In the genomic region with DNA sequence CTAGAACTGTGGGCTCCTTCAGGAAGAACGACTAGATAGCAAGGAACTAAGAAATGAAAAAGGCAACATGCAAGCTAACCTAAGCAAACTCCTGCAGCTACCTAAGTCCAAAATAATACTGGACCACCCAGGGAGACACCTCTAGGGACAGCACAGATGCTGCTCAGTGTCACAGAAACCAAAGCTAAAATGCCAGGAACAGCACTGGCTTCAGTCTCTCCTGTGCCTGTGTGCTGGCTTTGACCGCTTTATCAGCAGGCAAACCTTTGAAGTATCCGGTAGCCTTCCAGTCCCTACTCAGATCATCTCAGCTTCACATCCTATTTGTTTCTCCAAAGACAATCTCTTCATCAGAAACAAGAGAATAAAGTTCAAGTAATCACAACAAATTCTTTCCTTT, we compare ENCODE assay signal across 29 mouse cellular contexts.
"Had no signal": no experiment of that assay in that cellular context is flagged by ENCODE, and none has a peak within 500 bp of the region (broad histone marks: within the 10 kb centered on the region; RNA-seq: fewer than 3 reads in every experiment).

No protein-coding gene starts in this region.

- ATAC-seq: liver, embryonic 12.5 days; liver, postnatal 0 days; lung, postnatal 0 days; midbrain, embryonic 13.5 days; midbrain, embryonic 15.5 days; midbrain, embryonic 16.5 days had no signal

- H3K27me3 ChIP-seq: limb, embryonic 12.5 days; limb, embryonic 13.5 days; limb, embryonic 15.5 days; liver, embryonic 12.5 days; liver, embryonic 13.5 days; liver, embryonic 15.5 days; lung, embryonic 15.5 days; megakaryocyte, embryonic 14.5 days; midbrain, embryonic 12.5 days; midbrain, embryonic 13.5 days; midbrain, embryonic 15.5 days; neural tube, embryonic 12.5 days had no signal

- H3K4me3 ChIP-seq: limb, embryonic 10.5 days; limb, embryonic 12.5 days; limb, embryonic 13.5 days; limb, embryonic 15.5 days; liver, embryonic 12.5 days; liver, embryonic 13.5 days; liver, embryonic 15.5 days; lung, embryonic 15.5 days; megakaryocyte, embryonic 14.5 days; midbrain, embryonic 10.5 days; midbrain, embryonic 12.5 days; midbrain, embryonic 13.5 days; midbrain, embryonic 15.5 days; myocyte; neural tube, embryonic 12.5 days had no signal

- H3K4me1 ChIP-seq: limb, embryonic 10.5 days; liver, embryonic 12.5 days; liver, embryonic 13.5 days; liver, embryonic 15.5 days; lung, embryonic 15.5 days; midbrain, embryonic 10.5 days; midbrain, embryonic 12.5 days; midbrain, embryonic 13.5 days; midbrain, embryonic 15.5 days; neural tube, embryonic 12.5 days had no signal

- H3K9ac ChIP-seq: limb, embryonic 12.5 days; limb, embryonic 13.5 days; limb, embryonic 15.5 days; liver, embryonic 12.5 days; liver, embryonic 13.5 days; liver, embryonic 14.5 days; liver, embryonic 15.5 days; liver, postnatal 0 days; lung, embryonic 14.5 days; lung, embryonic 15.5 days; midbrain, embryonic 12.5 days; midbrain, embryonic 13.5 days; midbrain, embryonic 15.5 days; neural tube, embryonic 12.5 days had no signal

- H3K36me3 ChIP-seq: limb, embryonic 10.5 days; limb, embryonic 12.5 days; limb, embryonic 15.5 days; liver, embryonic 12.5 days; liver, embryonic 13.5 days; liver, embryonic 15.5 days; lung, embryonic 15.5 days; midbrain, embryonic 10.5 days; midbrain, embryonic 12.5 days; midbrain, embryonic 13.5 days; midbrain, embryonic 15.5 days; neural tube, embryonic 12.5 days had no signal

- DNase-seq: liver; liver, embryonic 13.5 days; liver, postnatal 0 days; lung, adult 18-20 months; lung, adult 2 months; lung, embryonic 14.5 days; lung, postnatal 10 days; lung, postnatal 14 days; lung, postnatal 36 days; lung, postnatal 4 days; midbrain, embryonic 14.5 days had no signal

- H3K27ac ChIP-seq: limb, embryonic 10.5 days; limb, embryonic 12.5 days; limb, embryonic 13.5 days; limb, embryonic 15.5 days; liver, embryonic 12.5 days; liver, embryonic 13.5 days; liver, embryonic 14.5 days; liver, embryonic 15.5 days; lung, embryonic 15.5 days; macrophage; midbrain, embryonic 10.5 days; midbrain, embryonic 12.5 days; midbrain, embryonic 13.5 days; midbrain, embryonic 15.5 days; neural tube, embryonic 12.5 days had no signal
